Mouse (Mus musculus) adrenal gland, postnatal 10 days (tissue): ENCODE data around the gene Timm22. TPM values are rescaled to one million over a fixed set of nuclear protein-coding genes. Genes with fewer than 3 reads are reported as not detected.

Source experiments
- DNase-seq: peaks from one replicate; pipeline ENCODE4 v3.0.0; 2021; ENCODE audit warnings: mixed read lengths
- long read RNA-seq, 2 experiments: library from polyadenylated mRNA; stranded (forward); transcript quantifications; one replicate each; pipeline ENCODE4 v2.0.0; 2021
- total RNA-seq, 2 experiments: library from RNA; stranded (reverse); gene quantifications; 2 replicates each; pipeline ENCODE4 v1.2.3; 2021

The Timm22 gene
- total RNA-seq = 10 to 100 TPM; 45.2 to 47.5 TPM
- long read RNA-seq, experiment 1, transcript Timm22-201 (4 exons, 2,817 nt) = major isoform, 60 of 77 reads
- long read RNA-seq, experiment 1, transcript Timm22-203 (3 exons, 362 nt) = minor isoform, 6 of 77 reads
- long read RNA-seq, experiment 1, partial matches to known transcripts = 0 of 77 reads
- long read RNA-seq, experiment 1, other reads (novel, unspliced or antisense) = 11 of 77 reads
- long read RNA-seq, experiment 2, transcript Timm22-201 (4 exons, 2,817 nt) = major isoform, 38 of 45 reads
- long read RNA-seq, experiment 2, partial matches to known transcripts = 1 of 45 reads
- long read RNA-seq, experiment 2, other reads (novel, unspliced or antisense) = 3 of 45 reads

GRCm38 (mm10) chr11:76406702-76407583, at the start of gene Timm22:
TSS of gene Timm22 (plus strand) at chr11:76406952.
- DNase-seq = peak; percentile 97

GRCm38 (mm10) chr11:76357464-76357863, 49.3 kb upstream of the Timm22 start:
- no peak for DNase-seq

DNA sequence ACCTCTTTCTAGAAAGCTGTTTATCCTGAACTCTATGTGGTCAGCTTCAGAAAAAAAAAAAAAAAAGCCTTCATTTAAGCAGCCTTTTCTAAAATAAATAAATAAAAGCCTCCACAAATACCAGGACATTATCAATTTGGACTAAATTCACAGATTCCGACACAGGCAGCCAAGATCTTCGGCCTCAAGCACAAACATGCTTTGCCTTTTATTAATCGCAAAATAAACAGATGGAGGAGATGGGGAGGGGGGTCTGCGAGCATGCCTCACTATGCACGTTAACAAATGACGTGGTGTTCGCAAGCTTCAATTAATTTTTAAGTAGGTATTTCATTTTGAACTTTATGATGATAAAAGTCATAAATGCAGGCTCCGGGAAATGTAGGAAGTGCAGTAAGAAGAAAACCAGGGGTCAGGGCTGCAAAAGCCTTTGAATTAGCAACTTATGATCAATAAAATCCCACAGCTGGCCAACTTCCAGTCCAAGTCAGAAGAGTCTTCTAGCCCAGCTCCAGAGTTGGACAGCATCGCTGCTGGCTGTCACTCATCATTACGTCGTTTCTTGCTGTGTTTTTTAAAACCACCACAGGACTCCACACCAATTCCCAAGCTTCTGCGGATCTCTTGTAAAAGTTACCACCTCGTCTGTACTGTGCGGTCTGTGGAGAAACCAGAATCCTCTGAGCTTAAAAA, 48.0 kb upstream of the Timm22 start:
- no peak for DNase-seq

GRCm38 (mm10) chr11:76360255-76360654, 46.5 kb upstream of the Timm22 start:
- DNase-seq = no peak

GRCm38 (mm10) chr11:76361422-76361821, 45.3 kb upstream of the Timm22 start:
- DNase-seq = no peak

DNA sequence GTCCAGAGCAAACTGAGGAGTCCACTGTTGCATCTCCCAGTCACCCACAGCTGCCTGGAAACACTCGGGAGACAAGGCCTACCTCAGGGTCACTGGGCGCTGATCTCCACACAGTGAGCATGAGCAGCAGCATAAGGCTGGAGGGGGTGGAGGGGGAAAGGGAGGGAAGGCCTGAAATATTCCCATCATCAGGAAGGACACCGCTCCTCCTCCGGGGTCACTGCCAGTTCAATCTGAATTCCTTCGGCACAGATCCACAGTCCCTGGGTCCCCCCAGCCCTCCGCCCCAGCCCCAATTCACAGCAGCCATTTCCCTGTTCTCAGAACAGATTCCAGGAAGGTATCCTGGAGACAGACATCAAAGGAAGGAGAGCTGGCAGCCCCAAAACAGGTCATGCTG, 43.6 kb upstream of the Timm22 start:
- DNase-seq = peak; percentile 59

GRCm38 (mm10) chr11:76363636-76364035, 43.1 kb upstream of the Timm22 start:
- DNase-seq = no peak

DNA sequence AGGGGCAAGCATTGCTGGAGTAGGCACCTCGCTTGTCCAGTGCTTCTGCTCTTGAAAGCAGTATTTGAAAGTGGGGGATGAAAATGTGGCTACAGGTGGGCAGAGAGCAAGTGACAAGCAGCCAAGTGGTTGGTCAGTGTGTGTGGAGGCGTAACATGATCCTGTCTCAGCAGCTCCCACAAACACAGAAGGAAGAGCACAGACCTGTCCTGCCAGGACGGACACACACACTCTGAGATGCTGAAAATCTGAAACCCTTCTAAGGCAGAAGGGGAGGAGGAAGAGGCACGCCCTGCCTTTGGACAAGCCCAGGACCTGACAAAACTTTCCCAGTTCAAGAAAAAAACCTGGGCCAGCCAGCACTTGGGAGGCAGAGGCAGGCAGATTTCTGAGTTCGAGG, 42.7 kb upstream of the Timm22 start:
- DNase-seq = no peak

DNA sequence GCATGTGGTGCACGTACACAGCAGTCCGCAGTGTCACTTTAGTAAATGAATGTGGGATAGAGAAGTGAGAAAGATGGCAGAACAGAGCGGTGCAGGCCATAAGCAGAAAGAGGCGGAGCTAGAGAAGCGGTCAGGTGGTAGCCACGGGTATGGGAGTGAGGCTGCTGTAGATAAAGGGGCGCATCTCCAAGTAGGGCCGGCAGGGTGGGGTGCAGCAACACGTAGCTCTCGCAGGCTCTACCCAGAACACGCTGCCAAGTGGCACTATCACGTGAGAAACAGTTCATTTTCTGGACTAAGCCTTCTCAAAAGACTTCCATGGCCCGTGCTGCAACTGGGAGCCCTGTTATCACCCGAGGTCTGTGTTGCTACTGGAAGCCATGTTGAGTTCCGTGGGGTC, 40.0 kb upstream of the Timm22 start:
- DNase-seq = no peak

DNA sequence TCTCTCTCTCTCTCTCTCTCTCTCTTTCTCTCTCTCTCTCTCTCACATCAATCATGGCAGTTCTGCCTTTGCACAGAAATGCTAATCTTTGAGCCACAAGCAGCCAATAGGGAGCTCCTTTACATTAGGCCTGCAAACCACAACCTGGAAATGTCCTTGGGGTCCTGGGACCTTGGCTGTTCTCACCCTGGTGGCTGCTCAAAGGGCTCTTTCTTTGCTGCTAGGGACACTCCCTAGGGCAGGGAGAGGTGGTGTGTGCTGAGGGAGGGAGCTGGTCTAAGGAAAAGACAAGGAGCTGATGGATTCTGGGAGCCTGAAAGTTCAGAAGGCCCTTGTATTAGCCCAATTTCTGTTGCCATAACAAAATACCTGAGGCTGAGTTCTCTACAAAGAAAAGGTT, 36.3 kb upstream of the Timm22 start:
- no peak for DNase-seq

- no peak for DNase-seq
These were observed 34.6 kb upstream of the Timm22 start for GRCm38 (mm10) chr11:76372120-76372519.

GRCm38 (mm10) chr11:76372534-76372933, 34.2 kb upstream of the Timm22 start:
- DNase-seq = no peak

GRCm38 (mm10) chr11:76374491-76375185, 32.1 kb upstream of the Timm22 start:
- DNase-seq = peak; percentile 83

- DNase-seq = no peak
These were observed 30.3 kb upstream of the Timm22 start for GRCm38 (mm10) chr11:76376425-76376824.

- peak; percentile 59 for DNase-seq
These were observed 26.7 kb upstream of the Timm22 start for GRCm38 (mm10) chr11:76379921-76380544.

DNA sequence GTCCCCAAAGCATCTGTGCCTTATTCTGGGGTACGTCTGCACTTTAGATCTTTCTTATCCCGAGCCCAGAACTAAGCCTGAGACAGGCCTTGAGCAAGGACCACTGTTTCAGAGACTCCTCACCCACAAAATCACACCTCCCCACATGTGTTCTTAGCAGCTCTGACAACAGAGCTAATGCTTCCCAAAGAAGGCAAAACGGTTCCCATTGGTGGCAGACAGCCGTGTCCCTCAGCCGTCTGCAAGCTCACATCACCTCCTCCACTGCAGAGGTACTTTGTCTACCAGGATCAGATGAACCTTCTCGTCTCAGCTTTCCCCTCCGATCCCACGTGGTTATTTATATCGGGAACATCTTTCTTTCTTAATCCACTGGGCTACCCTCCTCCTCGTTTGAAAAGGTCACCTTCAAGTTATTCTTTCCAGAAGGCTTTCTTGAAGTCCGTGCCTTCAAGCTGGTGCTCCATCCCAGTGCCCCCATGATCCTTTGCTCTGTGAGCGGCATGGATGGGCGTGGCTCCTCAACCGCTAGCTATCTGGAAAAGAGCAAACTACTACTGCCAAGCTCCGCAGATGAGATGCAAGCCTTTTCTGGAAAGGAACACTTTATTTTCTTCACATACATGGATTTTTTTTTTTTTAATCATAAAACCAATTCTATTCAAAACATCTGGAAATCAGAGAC, 25.4 kb upstream of the Timm22 start:
- DNase-seq = no peak

DNA sequence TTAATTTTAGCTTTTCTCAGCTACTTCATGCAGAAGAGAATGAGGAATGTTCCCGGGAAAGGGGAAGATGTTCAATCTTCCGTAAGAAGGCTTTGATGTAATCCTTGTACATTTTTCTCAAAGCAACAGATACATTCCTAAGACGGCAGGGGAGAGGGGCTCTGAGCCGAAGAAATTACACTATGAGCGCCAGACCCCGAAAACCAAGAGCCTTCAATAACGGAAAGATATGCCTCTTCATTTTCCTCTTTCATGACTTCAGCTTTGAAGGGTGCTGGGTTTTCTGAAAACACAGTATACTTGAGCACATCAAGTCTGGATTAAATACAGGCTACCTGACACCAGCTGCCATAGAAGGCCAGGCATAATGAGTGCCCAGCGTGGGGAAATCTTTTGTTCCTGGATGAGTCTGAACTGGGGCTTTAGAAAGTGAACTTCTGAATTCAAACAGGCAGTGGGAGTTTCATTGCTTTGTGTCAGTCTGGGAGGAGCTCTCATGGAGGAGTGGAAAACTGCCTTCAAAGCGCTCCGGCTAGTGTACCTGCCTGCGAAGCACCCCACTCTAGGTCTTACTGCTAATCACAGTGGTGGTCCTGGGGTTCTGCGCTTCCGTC, 23.9 kb upstream of the Timm22 start:
- no peak for DNase-seq

DNA sequence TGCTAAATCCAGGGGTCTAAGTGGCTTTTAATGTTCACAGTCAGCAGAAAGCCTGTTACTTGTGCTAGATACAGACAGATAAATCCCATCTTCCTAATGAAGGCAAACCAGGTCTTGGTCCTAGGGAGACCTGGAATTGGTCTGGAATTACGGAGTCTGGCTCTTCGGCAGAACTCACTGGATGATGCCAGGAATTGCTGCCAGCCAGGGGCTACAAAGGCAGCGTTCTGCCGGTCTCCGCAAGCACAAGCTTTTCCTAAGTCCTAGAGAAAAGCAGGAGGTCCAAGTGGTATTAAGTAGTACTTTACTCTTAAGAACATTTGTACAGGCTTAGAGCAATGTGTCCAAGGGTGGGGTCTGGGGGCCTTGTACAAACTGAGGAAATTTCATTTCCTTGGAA, 22.4 kb upstream of the Timm22 start:
- no peak for DNase-seq

- DNase-seq = no peak
These were observed 21.7 kb upstream of the Timm22 start for GRCm38 (mm10) chr11:76385017-76385416.

- DNase-seq = no peak
These were observed 21.0 kb upstream of the Timm22 start for GRCm38 (mm10) chr11:76385746-76386145.

DNA sequence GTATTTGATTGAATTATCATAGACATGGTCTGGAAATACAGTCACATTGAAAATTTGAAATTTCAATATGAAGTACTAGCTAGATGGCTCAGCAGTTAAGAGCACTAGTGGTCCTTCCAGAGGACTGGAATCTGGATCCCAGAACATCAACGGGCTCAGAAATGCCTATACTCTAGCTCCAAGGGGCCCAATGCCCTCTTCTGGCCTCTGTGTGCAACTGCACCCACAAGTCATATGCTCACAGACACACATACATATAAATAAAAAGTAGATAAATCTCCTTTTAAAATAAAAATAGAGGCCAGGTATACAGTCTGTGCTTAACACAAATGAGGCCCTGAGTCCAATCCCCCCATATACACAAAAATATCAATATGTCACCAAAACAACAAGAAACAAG, 19.7 kb upstream of the Timm22 start:
- no peak for DNase-seq
